Mouse (Mus musculus) kidney, postnatal 4 days (tissue): Measurements from ENCODE around the gene Coq8b.

Source experiments
- DNase-seq, 2 experiments: peaks; one replicate each; pipeline ENCODE4 v3.0.0; 2021; ENCODE audit warnings: mixed read lengths in 2 of 2

Gene Coq8b

GRCm38 (mm10) chr7:27230781-27231180 is 2.0 kb upstream of the Coq8b start:
- no peak for DNase-seq

DNA sequence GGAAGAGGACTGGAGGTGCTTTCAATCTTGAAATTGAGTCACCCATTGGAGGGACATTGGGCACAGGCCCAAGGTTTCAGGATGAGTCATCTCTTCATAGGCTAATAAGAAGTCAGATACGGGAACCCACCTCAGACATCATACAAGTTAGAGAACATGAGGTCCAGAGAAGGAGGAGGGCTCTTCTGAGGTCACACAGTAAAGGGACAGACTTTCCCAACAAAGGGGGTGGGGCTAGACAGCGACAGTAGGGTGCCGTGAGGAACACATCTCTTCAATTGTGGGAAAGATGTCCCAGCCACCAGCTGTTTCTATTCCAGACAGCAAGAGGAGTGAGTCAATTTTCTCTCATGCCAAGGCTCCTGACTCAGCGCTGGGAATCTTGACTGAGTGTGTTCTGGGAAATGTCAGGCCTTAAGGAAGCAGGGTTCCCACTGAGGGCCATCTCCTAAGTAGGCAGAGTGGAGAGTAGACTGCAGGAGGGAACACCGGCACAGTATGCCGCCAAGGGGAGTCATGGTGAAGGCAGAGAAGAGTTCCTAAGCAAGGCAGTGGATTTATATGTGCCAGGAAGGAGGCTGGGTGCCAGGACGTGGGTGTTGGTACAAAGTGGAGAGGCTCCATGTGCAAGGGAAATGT is 1.0 kb upstream of the Coq8b start:
- DNase-seq: no peak

- peak in 1 of 2 experiments; percentile 25 for DNase-seq
These were observed 477 bp downstream of the Coq8b start for GRCm38 (mm10) chr7:27233300-27233699.

DNA sequence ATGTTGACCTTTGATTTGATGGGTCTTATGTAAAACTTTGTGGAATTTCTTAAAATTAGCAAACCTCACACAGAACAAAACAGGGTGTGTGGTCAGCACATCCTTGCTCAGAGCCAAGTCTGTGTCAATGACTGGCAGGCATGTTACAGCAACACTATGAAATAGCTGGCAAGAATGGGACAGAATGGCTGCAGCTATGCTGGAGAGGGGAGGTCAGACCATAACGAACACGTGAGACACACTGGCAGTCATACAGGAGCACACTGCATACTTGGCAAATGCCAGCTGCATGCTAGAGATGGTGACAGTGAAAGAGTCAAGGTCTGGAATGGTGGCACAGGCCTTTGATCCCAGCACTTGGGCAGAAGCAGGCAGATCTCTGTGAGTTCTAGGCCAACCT is 2.9 kb downstream of the Coq8b start:
- DNase-seq: no peak

GRCm38 (mm10) chr7:27237527-27237926 is 4.7 kb downstream of the Coq8b start:
- no peak for DNase-seq

GRCm38 (mm10) chr7:27238568-27238967 is 5.7 kb downstream of the Coq8b start:
- no peak for DNase-seq

DNA sequence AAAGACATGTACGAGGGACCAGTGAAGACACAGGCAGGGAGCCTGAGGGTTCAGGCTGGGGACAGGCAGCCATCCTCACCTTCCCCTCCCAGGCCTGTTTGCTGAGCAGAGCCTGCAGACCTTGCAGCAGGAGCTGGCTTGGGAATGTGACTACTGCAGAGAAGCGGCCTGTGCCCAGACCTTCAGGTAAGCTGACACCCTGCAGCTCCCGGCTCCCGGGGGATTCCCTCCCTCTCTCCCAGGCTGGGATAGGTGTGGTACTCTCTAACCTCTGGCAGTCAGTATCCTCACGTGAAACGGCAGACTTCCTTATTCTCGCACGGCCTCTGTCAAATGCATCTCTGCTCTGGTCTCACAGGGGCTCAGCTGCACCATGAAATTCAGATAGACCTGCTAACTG is 10.4 kb downstream of the Coq8b start:
- no peak for DNase-seq

DNA sequence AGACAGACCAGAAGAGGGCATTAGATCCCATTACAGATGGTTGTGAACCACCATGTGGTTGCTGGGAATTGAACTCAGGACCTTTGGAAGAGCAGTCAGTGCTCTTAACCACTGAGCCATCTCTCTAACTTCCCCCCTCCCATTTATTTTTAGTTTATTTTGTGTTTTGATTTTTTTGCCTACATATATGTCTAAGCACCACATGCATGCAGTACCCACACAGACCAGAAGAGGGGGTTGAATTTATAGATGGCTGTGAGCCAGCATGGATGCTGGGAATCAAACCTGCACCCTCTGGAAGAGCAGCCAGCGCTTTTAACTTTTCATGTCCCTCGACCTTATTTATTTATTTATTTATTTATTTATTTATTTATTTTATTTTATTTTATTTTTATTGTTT is 11.3 kb downstream of the Coq8b start:
- peak in 1 of 2 experiments; percentile 33 for DNase-seq

DNA sequence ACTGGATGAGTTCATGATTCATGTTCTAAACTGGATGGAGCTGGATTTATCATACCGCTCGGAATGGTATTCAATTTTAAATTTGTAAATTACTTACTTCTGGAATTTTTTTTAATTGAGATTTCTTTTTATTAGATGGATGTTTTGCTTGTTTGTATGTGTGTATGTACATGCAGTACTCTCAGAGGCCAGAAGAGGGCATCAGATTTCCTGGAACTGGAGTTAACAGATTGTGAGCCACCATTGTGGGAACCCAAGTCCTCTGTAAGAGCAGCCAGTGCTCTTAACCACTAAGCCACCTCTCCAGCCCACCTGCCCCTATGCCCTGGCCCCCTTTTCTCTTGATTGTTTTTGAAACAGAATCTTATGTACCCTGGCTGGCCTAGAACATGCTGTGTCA is 16.3 kb downstream of the Coq8b start:
- peak; percentile 42 to 54 for DNase-seq

GRCm38 (mm10) chr7:27249928-27250327 is 17.1 kb downstream of the Coq8b start:
- no peak for DNase-seq

- DNase-seq: no peak
These were observed 19.1 kb downstream of the Coq8b start for GRCm38 (mm10) chr7:27251946-27252345.

DNA sequence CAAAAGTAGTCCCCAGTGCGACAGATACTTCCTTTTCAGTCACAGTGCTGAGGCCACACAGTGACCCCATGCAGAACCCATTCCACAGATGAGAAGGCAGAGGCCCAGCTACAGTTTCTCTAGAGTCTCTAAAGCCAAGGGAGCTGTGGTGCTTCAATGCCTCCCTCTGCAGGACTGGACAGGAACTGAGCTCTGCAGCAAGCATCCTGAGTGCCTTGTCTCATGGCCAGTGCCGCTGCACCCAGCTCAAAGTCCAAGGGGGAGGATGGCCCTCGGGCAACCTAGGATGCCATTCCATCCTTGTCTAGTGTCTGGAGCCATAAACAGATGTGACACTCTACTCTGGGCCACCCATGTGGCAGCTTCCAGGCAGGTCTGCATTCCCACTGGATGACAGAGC is 22.9 kb downstream of the Coq8b start:
- peak; percentile 53 to 67 for DNase-seq

DNA sequence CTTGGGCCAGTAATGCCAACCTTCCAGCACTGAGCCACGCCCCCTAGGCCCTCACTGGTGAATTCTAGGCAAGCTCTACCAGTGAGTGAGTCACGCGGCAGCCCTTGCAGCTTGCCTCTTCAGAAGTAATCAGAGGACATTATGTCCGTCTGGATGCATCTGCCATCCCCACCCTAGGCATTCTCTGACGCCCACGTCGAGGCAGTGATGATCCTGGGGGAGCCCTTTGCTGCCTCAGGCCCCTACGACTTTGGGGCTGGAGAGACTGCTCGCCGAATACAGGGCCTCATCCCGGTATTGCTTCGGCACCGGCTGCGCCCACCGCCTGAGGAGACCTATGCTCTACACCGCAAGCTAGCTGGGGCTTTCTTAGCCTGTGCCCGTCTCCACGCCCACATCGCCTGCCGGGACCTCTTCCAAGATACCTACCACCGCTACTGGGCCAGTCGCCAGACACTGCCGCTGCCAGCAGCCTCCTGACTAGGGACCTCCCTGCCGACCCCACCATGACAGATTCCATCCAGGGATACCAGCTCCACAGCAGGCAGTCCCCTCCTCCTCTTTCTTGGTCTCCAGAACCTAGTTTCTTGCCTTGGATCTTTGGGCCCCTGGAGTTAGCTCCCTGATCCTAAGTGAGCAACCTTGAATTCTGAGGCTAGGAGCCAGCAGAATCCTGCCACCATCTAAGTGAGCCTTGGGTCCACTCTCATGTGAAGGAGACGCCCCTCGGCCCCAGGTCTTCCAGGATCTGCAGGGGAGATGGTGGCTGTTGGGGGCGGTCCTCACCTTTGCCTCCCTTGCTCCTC is 24.4 kb downstream of the Coq8b start:
- DNase-seq: peak; percentile 44 to 56

DNA sequence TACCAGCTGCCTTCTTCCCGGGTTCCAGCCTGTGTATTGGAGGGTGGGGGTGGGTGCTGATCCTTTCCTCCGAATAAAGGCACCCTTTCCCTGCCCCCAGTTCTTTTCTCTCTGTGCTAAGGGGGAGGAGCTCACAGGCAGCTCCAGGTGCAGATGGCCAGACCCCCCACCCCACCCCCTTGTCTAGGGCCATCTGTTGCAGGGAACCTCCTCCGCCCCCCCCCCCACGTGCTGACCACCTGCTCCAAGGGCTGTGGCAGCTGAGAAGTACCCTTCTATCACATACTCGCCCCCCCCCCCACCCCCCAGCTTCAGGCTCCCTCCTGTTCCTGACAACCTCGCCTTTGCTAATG is 25.0 kb downstream of the Coq8b start:
- DNase-seq: peak in 1 of 2 experiments; percentile 18

DNA sequence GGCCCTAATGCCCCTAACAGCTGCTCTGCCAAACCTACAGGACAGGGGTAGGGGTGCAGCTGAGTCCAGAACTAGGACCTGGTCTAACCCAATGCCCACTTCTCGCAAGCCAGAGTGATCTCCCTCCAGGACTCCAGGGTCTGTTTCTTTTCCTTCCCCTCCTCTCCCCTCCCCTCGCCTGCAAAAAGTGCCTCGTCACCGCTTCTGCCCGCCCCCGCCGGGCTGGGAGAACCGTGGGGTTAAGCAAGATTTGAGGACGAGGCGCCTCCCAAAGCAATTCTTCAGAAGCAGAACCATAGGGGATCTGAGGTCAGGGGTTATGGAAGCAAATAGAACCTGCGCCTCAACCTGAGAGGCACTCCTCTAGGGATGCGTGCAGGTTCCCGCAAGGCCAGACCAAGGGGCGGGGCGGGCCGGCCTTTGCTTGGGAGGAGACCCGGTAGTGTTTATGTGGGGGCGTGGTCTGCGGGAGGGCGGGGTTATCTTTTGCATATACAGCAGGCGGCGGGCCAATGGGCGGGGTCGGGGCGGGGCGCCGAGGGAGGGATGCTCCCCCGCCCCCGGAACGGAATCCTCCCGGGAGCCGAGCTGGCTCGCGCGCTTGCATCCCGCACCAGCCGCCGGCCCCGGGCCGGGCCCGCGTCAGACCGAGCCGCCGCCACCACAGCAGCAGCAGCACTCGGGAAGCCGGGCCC is 25.5 kb downstream of the Coq8b start, which contains the start of gene Numbl:
Gene Numbl, plus strand, starts transcription at position 229 of the 695 bp plus-strand sequence.
- peak; percentile 99 for DNase-seq

GRCm38 (mm10) chr7:27259271-27259721 is 26.5 kb downstream of the Coq8b start:
- DNase-seq: peak; percentile 39 to 52

GRCm38 (mm10) chr7:27259771-27260170 is 26.9 kb downstream of the Coq8b start:
- peak; percentile 17 to 25 for DNase-seq

DNA sequence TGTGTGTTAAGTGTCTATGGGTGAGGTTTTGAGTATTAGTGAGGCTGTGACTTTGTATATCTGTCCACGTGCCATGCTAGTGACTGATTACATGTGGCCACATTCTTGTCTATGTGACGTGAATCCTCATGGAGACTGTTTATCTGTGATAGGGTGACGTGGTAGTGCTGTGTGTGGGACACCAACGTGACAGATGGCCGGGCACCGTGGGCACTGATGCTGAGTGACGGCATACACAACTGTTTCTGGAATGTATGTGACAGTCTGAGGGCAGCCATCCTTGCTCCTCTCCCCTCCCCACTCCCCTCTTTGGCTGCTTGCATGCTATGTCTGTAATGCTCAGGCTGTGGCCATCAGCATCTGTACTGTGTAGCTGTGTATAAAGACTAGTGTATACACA is 28.0 kb downstream of the Coq8b start:
- DNase-seq: no peak

- no peak for DNase-seq
These were observed 29.1 kb downstream of the Coq8b start for GRCm38 (mm10) chr7:27261888-27262287.

GRCm38 (mm10) chr7:27264761-27265160 is 31.9 kb downstream of the Coq8b start:
- DNase-seq: no peak

GRCm38 (mm10) chr7:27266515-27267128 is 33.8 kb downstream of the Coq8b start:
- peak in 1 of 2 experiments; percentile 11 for DNase-seq

- DNase-seq: no peak
These were observed 38.6 kb downstream of the Coq8b start for GRCm38 (mm10) chr7:27271423-27271822.

GRCm38 (mm10) chr7:27273739-27274351 is 41.0 kb downstream of the Coq8b start:
- peak; percentile 65 to 71 for DNase-seq
